Comparison of ENCODE assay signal across 10 mouse cellular contexts in genomic region chr10:66882825-66883224, GRCm38 (mm10).
"Had no signal": no experiment of that assay in that cellular context is flagged by ENCODE, and none has a peak within 500 bp of the region (broad histone marks: within the 10 kb centered on the region; RNA-seq: fewer than 3 reads in every experiment).

No protein-coding gene starts in this region.

- DNase-seq: liver, postnatal 0 days; lung, adult 2 months; lung, postnatal 14 days; lung, postnatal 36 days; thymus, adult 18-20 months; thymus, postnatal 14 days; thymus, postnatal 36 days had no signal

- ATAC-seq: liver, postnatal 0 days; lung, postnatal 0 days; midbrain, embryonic 13.5 days; midbrain, embryonic 15.5 days had no signal
